In genomic region chr8:72513158-72513557, GRCm38 (mm10) we compare ENCODE assay signal across 24 mouse cellular contexts. TPM values are rescaled to one million over a fixed set of nuclear protein-coding genes. Genes with fewer than 3 reads are reported as not detected.
DNase-seq lines count a peak whose midpoint lies in the region; ATAC-seq and TF ChIP-seq lines count a peak whose summit lies in the region.
"Had no signal": no experiment of that assay in that cellular context is flagged by ENCODE, and none has a peak within 500 bp of the region (broad histone marks: within the 10 kb centered on the region; RNA-seq: fewer than 3 reads in every experiment).

No protein-coding gene starts in this region.

- no peaks in the 10 kb centered on the region for H3K27me3 ChIP-seq in heart, embryonic 12.5 days (replicated peaks)
- no peaks in the 10 kb centered on the region for H3K27me3 ChIP-seq in heart, embryonic 16.5 days (ENCODE audit: control insufficient read depth, insufficient read depth, low read length)
- H3K27me3 ChIP-seq: embryonic facial prominence, embryonic 15.5 days; intestine, embryonic 15.5 days had no signal

- no peak for DNase-seq in gastrocnemius, adult 2 months
- DNase-seq in gastrocnemius, postnatal 14 days: no peak
- no peak for DNase-seq in heart, adult 11 months
- no peak for DNase-seq in heart, postnatal 4 days
- DNase-seq in lung, postnatal 10 days: peak; percentile 17
- DNase-seq in lung, postnatal 14 days: no peak
- DNase-seq: adrenal gland, adult 8-10 months; adrenal gland, postnatal 36 days; B cell, adult 2 months; cerebellum, adult 2 months; cerebellum, postnatal 14 days; embryo, embryonic 11 days; kidney, adult 18-20 months had no signal

- no peak overlapping the region for H3K4me3 ChIP-seq in gastrocnemius, adult 2 months
- no peak overlapping the region for H3K4me3 ChIP-seq in heart, embryonic 12.5 days
- no peak overlapping the region for H3K4me3 ChIP-seq in heart, embryonic 16.5 days (ENCODE audit: low read length)
- H3K4me3 ChIP-seq: embryonic facial prominence, embryonic 15.5 days; erythroblast, embryonic 14.5 days; forebrain, embryonic 10.5 days; hindbrain, embryonic 10.5 days; intestine, embryonic 15.5 days had no signal

- H3K36me3 ChIP-seq in heart, embryonic 12.5 days: peaks cover 11% of the 10 kb centered on the region; the same call in 1 of the 2 replicates
- H3K36me3 ChIP-seq in heart, embryonic 16.5 days (ENCODE audit: control insufficient read depth, insufficient read depth): no peaks in the 10 kb centered on the region
- H3K36me3 ChIP-seq: embryonic facial prominence, embryonic 15.5 days; intestine, embryonic 15.5 days had no signal

- H3K4me2 ChIP-seq in heart, embryonic 12.5 days: no peak overlapping the region
- H3K4me2 ChIP-seq in heart, embryonic 16.5 days (ENCODE audit: low read depth, low read length): no peak overlapping the region
- H3K4me2 ChIP-seq: embryonic facial prominence, embryonic 15.5 days; hindbrain, embryonic 14.5 days; intestine, embryonic 15.5 days had no signal

- WGBS in heart, embryonic 12.5 days: 44% methylated on average over 1 of the region's 1 CpGs
- 56% methylated on average over 1 of the region's 1 CpGs for WGBS in heart, embryonic 16.5 days

- ATAC-seq in heart, embryonic 12.5 days (ENCODE audit: insufficient number of reproducible peaks, low FRiP score): no peak
- no peak for ATAC-seq in heart, embryonic 16.5 days (replicated peaks; ENCODE audit: extremely low read depth, insufficient read depth, low FRiP score)
- ATAC-seq: CD4-positive, CD25-positive, alpha-beta regulatory T cell, adult 4 months; forebrain, embryonic 14.5 days; intestine, embryonic 15.5 days had no signal

- no peaks in the 10 kb centered on the region for H3K9me3 ChIP-seq in heart, embryonic 12.5 days (replicated peaks)
- no peaks in the 10 kb centered on the region for H3K9me3 ChIP-seq in heart, embryonic 16.5 days (replicated peaks; ENCODE audit: control insufficient read depth, low read length)
- H3K9me3 ChIP-seq: embryonic facial prominence, embryonic 15.5 days; forebrain, embryonic 10.5 days; G1E; hindbrain, embryonic 10.5 days; intestine, embryonic 15.5 days had no signal

- H3K27ac ChIP-seq in gastrocnemius, adult 2 months: peak overlapping the region; percentile 85
- peak overlapping the region; percentile 65 for H3K27ac ChIP-seq in heart, embryonic 12.5 days (ENCODE audit: poor library complexity, severe bottlenecking)
- peak overlapping the region; percentile 72 for H3K27ac ChIP-seq in heart, embryonic 16.5 days (ENCODE audit: low read length)
- H3K27ac ChIP-seq: embryonic facial prominence, embryonic 15.5 days; forebrain, embryonic 10.5 days; hindbrain, embryonic 10.5 days; hindbrain, embryonic 14.5 days; intestine, embryonic 15.5 days had no signal

- H3K4me1 ChIP-seq in heart, embryonic 12.5 days (replicated peaks): peaks cover 42% of the 10 kb centered on the region
- H3K4me1 ChIP-seq in heart, embryonic 16.5 days (ENCODE audit: control insufficient read depth, insufficient read depth, low read length): peaks cover 33% of the 10 kb centered on the region

- intact Hi-C loops in gastrocnemius, adult 2 months (cut with DNase I): no loop called here
- intact Hi-C loops in gastrocnemius, postnatal 14 days (cut with DNase I; ENCODE audit: low total_unique reads): no loop called here

- TF ChIP-seq CTCF in gastrocnemius, adult 2 months (IDR thresholded peaks at IDR 0.05): no peak

- H3K9ac ChIP-seq in heart, embryonic 12.5 days: peak overlapping the region; percentile 55
- peak overlapping the region; percentile 47 for H3K9ac ChIP-seq in heart, embryonic 16.5 days (ENCODE audit: low read length)
- H3K9ac ChIP-seq: embryonic facial prominence, embryonic 15.5 days; hindbrain, embryonic 14.5 days; intestine, embryonic 15.5 days had no signal

RNA-seq across cellular contexts. Expression of gene Slc35e1, which starts 20.7 kb away (rescaled TPM):
- 10 to 100 TPM; 44.8 to 52.0 TPM for total RNA-seq in gastrocnemius, adult 2 months (2021)
- 10 to 100 TPM; 25.9 to 26.8 TPM for total RNA-seq in gastrocnemius, postnatal 14 days (2021)
- 22.5 and 23.6 TPM in 2 replicates for polyA plus RNA-seq in heart, embryonic 12.5 days (2016; fragmentation: Nextera tagmentation; extraction: Ambion mirVana)
- 7.8 and 13.1 TPM in 2 replicates for polyA plus RNA-seq in heart, embryonic 16.5 days (2015; fragmentation: Nextera tagmentation; extraction: Ambion mirVana)
- total RNA-seq in heart, postnatal 4 days (2021): 10 to 100 TPM; 25.6 to 27.1 TPM

RNA-seq across cellular contexts. Expression of gene Med26, which starts 34.9 kb away (rescaled TPM):
- total RNA-seq in gastrocnemius, adult 2 months (2021): 10 to 100 TPM in 1 of 2 experiments, 1 to 10 TPM in 1; 7.0 to 17.2 TPM
- total RNA-seq in gastrocnemius, postnatal 14 days (2021): 10 to 100 TPM in 1 of 2 experiments, 1 to 10 TPM in 1; 7.4 to 12.0 TPM
- polyA plus RNA-seq in heart, embryonic 12.5 days (2016; fragmentation: Nextera tagmentation; extraction: Ambion mirVana): 10.6 and 11.7 TPM in 2 replicates
- 11.5 and 12.7 TPM in 2 replicates for polyA plus RNA-seq in heart, embryonic 16.5 days (2015; fragmentation: Nextera tagmentation; extraction: Ambion mirVana)
- total RNA-seq in heart, postnatal 4 days (2021): 1 to 10 TPM; 8.6 TPM

RNA-seq across cellular contexts. Expression of gene Cherp, which starts 38.1 kb away (rescaled TPM):
- total RNA-seq in gastrocnemius, adult 2 months (2021): 10 to 100 TPM; 19.7 to 26.1 TPM
- 10 to 100 TPM; 23.0 to 26.5 TPM for total RNA-seq in gastrocnemius, postnatal 14 days (2021)
- 57.2 and 60.6 TPM in 2 replicates for polyA plus RNA-seq in heart, embryonic 12.5 days (2016; fragmentation: Nextera tagmentation; extraction: Ambion mirVana)
- 36.8 and 45.6 TPM in 2 replicates for polyA plus RNA-seq in heart, embryonic 16.5 days (2015; fragmentation: Nextera tagmentation; extraction: Ambion mirVana)
- 10 to 100 TPM; 55.6 to 64.5 TPM for total RNA-seq in heart, postnatal 4 days (2021)

RNA-seq across cellular contexts. Expression of gene Smim7, which starts 57.7 kb away (rescaled TPM):
- 10 to 100 TPM; 64.8 to 65.9 TPM for total RNA-seq in gastrocnemius, adult 2 months (2021)
- 10 to 100 TPM; 80.0 to 81.2 TPM for total RNA-seq in gastrocnemius, postnatal 14 days (2021)
- 109 TPM in 2 replicates for polyA plus RNA-seq in heart, embryonic 12.5 days (2016; fragmentation: Nextera tagmentation; extraction: Ambion mirVana)
- 97.1 and 108 TPM in 2 replicates for polyA plus RNA-seq in heart, embryonic 16.5 days (2015; fragmentation: Nextera tagmentation; extraction: Ambion mirVana)
- total RNA-seq in heart, postnatal 4 days (2021): 100 to 1,000 TPM; 120 to 130 TPM

RNA-seq across cellular contexts. Expression of gene Tmem38a, which starts 58.7 kb away (rescaled TPM):
- 1,000 to 10,000 TPM; 1,184 to 1,285 TPM for total RNA-seq in gastrocnemius, adult 2 months (2021)
- total RNA-seq in gastrocnemius, postnatal 14 days (2021): 1,000 to 10,000 TPM; 1,133 to 1,242 TPM
- polyA plus RNA-seq in heart, embryonic 12.5 days (2016; fragmentation: Nextera tagmentation; extraction: Ambion mirVana): 53.2 and 53.8 TPM in 2 replicates
- 117 and 125 TPM in 2 replicates for polyA plus RNA-seq in heart, embryonic 16.5 days (2015; fragmentation: Nextera tagmentation; extraction: Ambion mirVana)
- total RNA-seq in heart, postnatal 4 days (2021): 100 to 1,000 TPM; 213 to 221 TPM
